Mouse (Mus musculus): Measurements from ENCODE around the gene Mbtps1. TPM values are rescaled to one million over a fixed set of nuclear protein-coding genes. Genes with fewer than 3 reads are reported as not detected.

Gene Mbtps1
- total RNA-seq, 2 experiments from 2014 or later: 68.7 to 72.1 TPM

DNA sequence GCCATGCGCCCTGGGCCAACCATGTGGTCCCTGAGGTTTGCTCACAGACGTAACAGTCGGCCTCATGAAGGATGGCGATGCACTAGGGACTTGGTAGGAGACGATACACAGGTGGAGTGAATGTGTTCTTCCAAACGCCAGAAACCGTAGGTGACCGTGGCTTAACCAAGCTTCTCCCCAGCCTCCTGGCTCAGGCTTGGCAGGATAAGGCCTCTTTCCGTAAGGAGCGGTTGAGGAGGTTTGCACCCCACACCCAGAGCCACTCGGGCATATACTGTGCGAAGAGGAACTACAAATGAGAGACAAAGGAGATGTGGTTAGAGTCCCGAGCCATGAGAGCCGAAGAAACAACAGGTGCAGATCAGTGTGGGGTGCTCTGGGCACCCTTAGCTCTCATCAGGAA is 5.3 kb upstream of the Mbtps1 start:
- intact Hi-C loops (cut with DNase I): no loop called here
- DNase-seq: no peak

DNA sequence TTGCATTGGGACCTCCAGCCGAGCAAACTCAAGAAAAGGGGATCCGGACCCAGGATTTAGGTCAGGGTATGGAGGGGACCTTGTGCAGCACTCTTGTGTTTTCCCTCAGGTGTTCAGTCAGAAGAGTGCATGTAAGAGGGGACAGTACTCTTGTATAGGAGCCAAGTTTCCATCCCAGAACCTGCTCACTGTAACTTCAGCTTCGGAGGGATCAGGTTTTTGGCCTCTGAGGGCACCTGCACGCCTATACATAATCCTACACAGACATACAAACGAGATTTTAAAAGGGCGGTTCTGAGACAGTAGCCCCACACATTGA is 826 bp upstream of the Mbtps1 start:
- no peak for DNase-seq
- intact Hi-C loops (cut with DNase I): no loop called here

DNA sequence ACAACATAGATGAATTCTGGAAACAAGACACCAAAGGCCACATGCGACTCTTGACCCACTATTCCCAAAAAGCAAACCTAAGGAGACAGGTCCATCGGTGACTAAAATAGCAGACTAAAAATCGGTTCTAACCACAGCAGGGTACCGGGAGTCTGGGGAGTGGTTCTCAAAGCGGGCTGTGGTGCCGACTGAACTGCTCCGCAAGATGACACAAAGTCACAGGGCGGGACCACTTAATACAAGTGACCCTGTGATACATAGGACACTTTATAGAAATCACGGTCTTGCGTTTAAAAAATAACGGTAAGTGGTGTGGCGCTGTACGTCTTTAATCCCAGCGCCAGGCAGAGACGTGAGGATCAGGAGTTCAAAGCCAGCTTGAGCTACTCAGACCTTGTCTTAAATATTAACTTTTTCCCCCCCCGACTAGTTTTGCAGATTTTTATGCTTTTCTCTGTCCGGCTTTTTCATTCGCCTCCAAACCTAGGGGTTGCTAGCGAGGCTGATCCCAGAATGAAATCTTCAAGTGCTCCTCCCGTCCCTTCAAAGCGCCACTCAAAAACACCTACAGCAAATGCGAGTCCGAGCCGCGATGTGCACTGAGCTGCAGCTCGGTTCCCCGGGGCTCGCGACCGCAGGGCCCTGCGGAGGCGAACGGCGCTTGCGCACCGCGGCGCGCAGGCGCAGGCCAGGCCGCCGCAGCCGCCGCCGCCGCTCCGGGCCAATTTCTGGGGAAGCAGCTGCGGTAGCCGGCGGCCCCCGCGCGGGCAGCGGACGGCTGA is 523 bp downstream of the Mbtps1 start:
- DNase-seq: peak; percentile 82
- intact Hi-C loops (cut with DNase I): no loop called here

DNA sequence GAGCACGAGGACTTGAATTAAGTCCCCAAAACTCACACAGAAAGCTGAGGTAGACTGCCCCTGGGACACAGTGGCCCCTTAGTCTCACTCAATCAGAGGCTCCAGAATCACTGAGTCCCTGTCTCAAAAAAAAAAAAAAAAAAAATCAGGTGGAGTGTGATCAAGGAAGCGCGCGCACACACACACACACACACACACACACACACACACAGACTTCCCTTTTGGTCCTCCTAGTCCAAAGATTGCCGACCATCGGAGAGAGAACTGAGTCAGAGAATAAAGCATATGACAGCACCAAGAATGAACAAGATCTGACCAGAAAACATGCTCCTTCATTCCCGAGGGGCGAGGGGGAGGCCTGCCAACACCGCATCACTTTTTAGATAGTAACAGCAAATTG is 1.4 kb downstream of the Mbtps1 start:
- no peak for DNase-seq
- intact Hi-C loops (cut with DNase I): no loop called here

DNA sequence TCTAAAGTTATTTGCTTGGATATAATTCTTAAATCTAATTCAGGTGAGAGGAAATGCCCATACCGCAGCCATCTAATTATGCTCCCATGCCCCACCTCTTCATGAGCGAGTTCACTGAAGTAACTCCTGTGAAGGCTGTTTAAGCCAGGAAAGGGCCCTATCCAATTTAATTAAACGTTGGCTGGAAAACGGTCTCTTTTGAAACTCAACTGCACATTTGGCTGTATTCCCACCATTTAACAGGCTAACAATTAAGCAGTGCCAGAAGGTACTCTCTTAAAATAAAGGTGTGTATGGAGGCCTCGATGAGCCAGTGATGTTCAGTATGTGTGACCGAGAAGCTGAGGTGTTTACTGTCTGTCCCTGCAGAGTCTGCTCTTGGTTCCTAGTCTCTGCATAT is 2.7 kb downstream of the Mbtps1 start:
- DNase-seq: no peak
- intact Hi-C loops (cut with DNase I): no loop called here

GRCm38 (mm10) chr8:119552967-119553366 is 5.6 kb downstream of the Mbtps1 start:
- intact Hi-C loops (cut with DNase I): no loop called here
- no peak for DNase-seq

GRCm38 (mm10) chr8:119548560-119549113 is 9.9 kb downstream of the Mbtps1 start:
- DNase-seq: no peak
- intact Hi-C loops (cut with DNase I): no loop called here

- DNase-seq: no peak
- intact Hi-C loops (cut with DNase I): no loop called here
These were observed 11.4 kb downstream of the Mbtps1 start for GRCm38 (mm10) chr8:119547019-119547691.

DNA sequence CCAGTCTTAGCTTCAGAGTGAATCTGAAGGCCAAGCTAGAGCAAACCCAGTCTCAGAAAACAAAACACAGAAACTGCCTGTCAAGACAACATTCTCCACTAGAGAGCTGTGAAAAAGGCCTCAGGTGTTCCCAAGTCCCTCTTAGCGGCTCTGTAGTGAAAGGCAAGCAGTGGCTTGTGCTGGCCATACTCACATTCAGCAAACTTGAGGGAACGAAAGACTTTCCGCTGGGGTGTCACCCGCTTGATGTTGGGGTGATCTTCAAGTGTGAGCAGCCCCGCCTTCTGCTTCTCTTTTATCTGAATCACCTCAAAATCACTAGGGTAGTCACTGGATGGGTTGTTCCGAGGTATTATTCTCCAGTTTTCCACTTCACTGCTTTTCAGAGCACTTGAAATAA is 12.7 kb downstream of the Mbtps1 start:
- intact Hi-C loops (cut with DNase I): no loop called here
- no peak for DNase-seq

- intact Hi-C loops (cut with DNase I): no loop called here
- no peak for DNase-seq
These were observed 13.4 kb downstream of the Mbtps1 start for GRCm38 (mm10) chr8:119545180-119545579.

- no peak for DNase-seq
- intact Hi-C loops (cut with DNase I): no loop called here
These were observed 13.9 kb downstream of the Mbtps1 start for GRCm38 (mm10) chr8:119544606-119545005.

DNA sequence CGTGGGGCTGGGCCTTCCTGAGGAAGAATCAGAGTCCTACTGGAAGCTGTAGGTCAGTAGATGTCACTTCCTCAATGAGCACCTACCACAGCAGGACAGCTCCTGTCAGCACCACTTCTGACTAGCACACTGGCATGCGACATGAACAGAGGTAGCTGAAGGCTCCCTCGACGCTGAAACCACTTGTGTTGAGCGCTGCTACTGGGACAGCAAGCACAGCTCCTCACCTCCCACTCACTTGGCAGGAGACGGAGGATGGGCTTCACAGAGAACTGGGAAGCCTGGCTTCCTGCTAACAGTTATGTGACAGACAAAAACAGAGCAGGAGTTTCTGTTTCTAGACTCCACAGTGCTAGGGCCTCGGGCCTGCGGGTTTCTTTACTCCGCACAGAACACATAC is 26.6 kb downstream of the Mbtps1 start:
- intact Hi-C loops (cut with DNase I): no loop called here

DNA sequence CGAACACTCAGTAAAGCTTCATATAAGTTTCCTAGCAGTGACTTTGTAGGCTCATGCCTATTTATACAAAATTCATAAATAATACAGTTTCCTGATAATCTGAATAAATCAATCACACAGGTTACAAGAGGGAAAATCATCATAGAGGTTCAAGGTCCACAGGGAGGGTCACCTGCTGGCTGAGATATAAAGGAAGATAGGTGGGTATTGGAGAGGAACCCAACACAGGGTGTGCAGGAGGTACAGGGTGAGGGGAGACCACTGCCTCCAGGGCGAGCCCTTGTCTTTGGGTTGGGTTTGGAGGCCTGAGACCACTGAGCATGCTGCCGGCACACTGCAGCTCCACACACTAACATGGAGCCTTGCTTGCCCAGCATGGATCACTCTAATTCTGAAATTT is 27.1 kb downstream of the Mbtps1 start:
- no peak for DNase-seq
- intact Hi-C loops (cut with DNase I): no loop called here

More for the DNA sequence above, 26.6 kb downstream of the Mbtps1 start:
- no peak for DNase-seq

DNA sequence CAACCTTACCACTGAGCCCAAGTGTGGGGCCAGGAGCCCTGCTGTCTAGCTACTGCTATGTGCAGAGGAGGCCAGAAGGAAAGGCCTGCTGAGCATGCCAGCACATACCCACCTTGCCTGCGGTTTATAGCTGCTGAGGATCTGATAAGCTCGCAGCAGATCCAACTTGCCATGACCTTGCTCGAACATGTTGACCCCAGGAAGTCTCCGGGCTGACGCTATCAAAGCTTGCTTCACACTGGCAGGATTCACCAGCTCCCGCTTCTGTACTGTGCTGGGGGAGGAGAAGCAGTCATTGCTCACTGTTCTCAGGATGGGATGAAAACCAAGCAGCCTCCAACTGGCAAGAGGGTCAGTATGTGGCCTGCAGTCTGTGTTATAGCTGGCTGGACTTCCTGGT is 27.6 kb downstream of the Mbtps1 start:
- intact Hi-C loops (cut with DNase I): no loop called here

DNA sequence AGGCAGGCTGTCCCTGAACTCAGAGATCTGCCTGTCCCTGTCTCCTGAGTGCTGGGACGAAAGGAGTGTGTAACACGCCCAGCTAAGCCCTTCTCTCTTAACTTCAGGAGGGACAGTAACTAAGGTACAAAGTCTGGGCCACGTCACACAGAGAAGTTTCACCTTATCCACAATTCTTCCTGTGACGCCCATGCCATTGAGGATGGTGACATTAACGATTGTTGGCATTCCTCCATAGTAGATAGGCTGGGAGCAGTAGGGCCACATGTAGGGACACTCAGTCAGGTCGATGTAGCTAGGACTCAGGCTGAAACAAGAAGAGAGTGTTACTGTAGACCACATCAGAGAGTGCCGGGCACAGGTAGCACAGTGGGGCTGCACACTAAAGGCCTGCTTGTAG is 29.8 kb downstream of the Mbtps1 start:
- no peak for DNase-seq
- intact Hi-C loops (cut with DNase I): no loop called here

More for the DNA sequence above, 27.6 kb downstream of the Mbtps1 start:
- no peak for DNase-seq

DNA sequence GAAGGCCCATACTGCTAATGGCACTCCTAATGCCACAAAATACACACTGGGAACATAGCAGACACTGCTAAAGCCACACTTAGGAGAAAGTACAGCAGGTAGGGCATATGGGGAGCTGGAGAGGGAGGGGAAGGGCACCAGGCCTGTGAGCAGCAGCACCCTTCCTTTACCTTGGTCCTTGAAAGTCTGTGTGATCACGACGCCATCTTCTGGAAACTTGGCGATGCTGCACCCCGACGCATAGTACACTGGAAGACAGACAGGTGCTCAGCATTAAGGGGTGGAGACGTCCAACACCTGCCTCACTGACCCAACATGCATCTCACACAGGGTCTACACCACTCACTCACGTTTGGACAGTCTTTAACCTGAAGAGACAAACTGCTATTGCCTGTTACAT is 38.4 kb downstream of the Mbtps1 start:
- no peak for DNase-seq
- intact Hi-C loops (cut with DNase I): loop anchor here (5.0 kb wide), 1 partner anchor 73 kb away; the partner anchor contains the start of gene Necab2

DNA sequence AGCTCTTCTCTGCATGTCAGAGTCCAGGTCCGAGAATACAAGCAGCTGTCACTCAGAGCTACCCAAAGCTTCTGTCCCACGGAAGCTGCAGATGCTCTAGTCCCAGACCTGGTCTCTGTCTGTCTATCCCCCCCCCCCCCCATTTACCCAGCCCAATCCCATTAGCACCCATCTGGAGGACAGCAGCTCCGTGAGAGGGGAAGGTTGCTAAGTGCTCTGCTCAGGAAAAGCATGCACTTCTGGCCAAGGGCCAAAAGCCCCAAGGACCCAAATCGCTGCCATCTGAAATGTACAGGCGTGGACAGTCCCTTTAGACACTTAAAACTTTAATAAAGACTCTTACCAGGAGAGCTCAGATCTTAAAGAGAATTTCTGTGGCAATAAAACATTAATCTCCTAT is 41.9 kb downstream of the Mbtps1 start:
- intact Hi-C loops (cut with DNase I): no loop called here
- DNase-seq: peak; percentile 42

DNA sequence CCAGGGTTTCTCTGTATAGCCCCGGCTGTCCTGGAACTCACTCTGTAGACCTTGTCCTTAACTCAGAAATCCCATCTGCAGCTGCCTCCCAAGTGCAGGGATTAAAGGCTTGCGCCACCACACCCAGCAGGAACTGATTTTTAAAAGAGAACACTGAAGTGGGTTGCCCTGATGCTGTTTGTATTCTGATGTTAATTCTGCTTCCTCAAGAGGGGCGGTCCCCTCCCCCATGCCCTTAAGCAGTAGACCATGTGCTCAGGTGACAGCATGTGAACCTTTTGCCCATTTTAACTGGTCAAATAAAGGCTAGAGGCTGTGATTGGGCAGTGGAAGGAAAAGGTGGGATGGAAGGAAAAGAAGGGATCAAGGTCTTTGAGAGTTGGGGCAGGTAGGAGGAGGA is 42.8 kb downstream of the Mbtps1 start:
- intact Hi-C loops (cut with DNase I): no loop called here
- no peak for DNase-seq

DNA sequence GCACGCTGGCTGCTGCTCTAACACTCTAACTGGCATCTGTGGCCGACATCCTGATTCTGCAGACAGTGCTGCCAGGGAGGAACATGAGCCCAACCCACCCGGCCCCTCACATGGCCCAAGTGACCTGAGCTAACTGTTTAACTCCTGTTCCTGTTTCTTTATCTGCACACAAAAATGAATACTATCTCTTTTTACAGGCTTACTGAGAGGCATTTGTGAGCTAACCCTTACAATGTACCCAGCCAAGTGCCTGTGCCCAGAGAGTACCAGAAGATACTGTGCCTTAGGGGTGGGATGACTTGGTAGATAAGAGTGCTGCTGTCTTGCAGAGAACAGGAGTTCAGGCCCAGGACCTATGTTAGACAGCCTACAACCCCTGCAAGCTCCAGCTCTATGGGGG is 43.6 kb downstream of the Mbtps1 start:
- intact Hi-C loops (cut with DNase I): no loop called here
- DNase-seq: no peak

DNA sequence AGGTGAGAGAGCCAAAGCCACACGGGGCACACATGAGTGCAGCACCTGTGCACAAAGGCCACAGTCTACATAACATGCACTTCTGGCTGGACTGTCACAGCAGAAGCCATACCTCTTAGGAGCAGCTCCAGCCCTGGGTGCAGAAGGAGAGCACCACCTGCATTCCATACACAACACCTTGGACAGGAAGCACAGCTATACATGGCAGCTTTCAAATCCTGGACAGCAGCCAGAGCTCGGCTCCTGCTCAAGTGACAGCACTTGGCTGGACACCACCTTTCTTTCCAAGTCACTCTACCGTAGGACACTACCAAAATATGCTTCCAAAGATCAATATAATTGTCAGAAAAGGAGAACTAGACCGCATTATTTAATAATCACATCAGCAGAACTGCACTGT is 45.1 kb downstream of the Mbtps1 start:
- intact Hi-C loops (cut with DNase I): no loop called here
- DNase-seq: peak; percentile 44

- DNase-seq: no peak
- intact Hi-C loops (cut with DNase I): no loop called here
These were observed 46.8 kb downstream of the Mbtps1 start for GRCm38 (mm10) chr8:119511722-119512121.

DNA sequence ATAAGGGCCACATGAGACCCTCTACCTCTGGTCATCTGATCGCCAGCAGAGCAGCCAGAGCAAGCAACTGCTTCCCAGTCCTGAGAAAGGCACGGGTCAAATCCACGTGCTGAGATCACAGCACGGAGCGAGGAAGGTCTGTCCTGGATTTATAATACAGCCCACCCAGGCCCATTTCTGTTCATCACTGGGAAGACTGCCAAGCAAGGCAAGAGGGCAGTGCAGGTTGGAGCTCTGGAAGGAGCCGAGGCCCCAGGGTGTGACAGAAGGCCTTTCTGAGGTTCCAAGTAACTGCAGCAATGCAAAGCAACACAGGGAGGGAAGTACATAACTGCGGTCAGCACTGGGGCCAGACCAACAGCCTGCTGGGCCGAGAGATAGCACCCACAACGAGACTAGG is 48.1 kb downstream of the Mbtps1 start:
- intact Hi-C loops (cut with DNase I): no loop called here
- no peak for DNase-seq

Measured in left cerebral cortex, postnatal 4 days (tissue).